Mouse (Mus musculus) ES-E14 (cell line): ENCODE results near the gene Prr36.

Source experiments
- CHD2 ChIP-seq: IDR thresholded peaks from 2 replicates; pipeline ENCODE4 v1.6.1; 2014; ENCODE audit warnings: mild to moderate bottlenecking, low read depth, low read length, inconsistent platforms
- HCFC1 ChIP-seq: IDR thresholded peaks from 2 replicates; pipeline ENCODE4 v1.6.1; 2012; ENCODE audit warnings: low read length, inconsistent platforms, borderline replicate concordance; ENCODE audit not compliant: insufficient read depth
- ZC3H11A ChIP-seq: IDR thresholded peaks from 2 replicates; pipeline ENCODE4 v1.6.1; 2012; ENCODE audit warnings: low read depth, mild to moderate bottlenecking, inconsistent platforms, low read length, borderline replicate concordance
- ZNF384 ChIP-seq: IDR thresholded peaks from 2 replicates; pipeline ENCODE4 v1.6.1; 2012; ENCODE audit warnings: low read depth, low read length, inconsistent platforms

GRCm38 (mm10) chr8:4214006-4214980 is 3.0 kb downstream of the Prr36 start:
- no peak for TF ChIP-seq ZC3H11A
- no peak for TF ChIP-seq CHD2
- no peak for TF ChIP-seq ZNF384
- no peak for TF ChIP-seq HCFC1
